Mouse (Mus musculus): ENCODE data around the gene Snx14. TPM values are rescaled to one million over a fixed set of nuclear protein-coding genes. Genes with fewer than 3 reads are reported as not detected.

Snx14 gene
- polyA plus RNA-seq, 1 experiment from 2014 or later: 31.8 TPM

DNA sequence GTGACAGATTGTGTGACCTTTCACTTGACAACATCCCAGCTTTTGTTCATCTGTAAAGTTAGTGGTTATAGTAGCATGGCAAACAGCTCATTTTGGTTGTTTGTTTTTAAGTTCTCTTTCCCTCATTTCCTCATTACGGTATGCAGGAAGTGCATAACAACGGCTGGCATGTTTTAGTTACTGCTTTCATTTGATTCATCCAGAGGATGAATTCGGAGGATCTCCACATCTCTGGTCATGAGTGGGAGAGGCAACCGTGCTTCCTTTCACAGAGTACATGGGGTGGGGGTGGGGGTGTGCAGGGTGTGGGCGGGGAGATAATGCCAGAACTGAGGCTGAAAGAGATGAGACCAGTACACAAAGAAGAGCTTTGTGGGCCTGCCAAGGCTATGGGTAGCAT, 91.9 kb downstream of the Snx14 start:
- no peak overlapping the region for H3K4me3 ChIP-seq (replicated peaks; ENCODE audit: low read depth, low read length)
- WGBS: 82% methylated on average over 5 of the region's 5 CpGs
- H3K27me3 ChIP-seq (ENCODE audit: control insufficient read depth, insufficient read depth, low read length): no peaks in the 10 kb centered on the region
- H3K9ac ChIP-seq (replicated peaks; ENCODE audit: low read length): no peak overlapping the region
- H3K9me3 ChIP-seq (ENCODE audit: control insufficient read depth, low read length): no peaks in the 10 kb centered on the region
- DNase-seq: no peak
- H3K36me3 ChIP-seq (ENCODE audit: control insufficient read depth, insufficient read depth, low read length): no peaks in the 10 kb centered on the region
- H3K4me2 ChIP-seq (ENCODE audit: low read length): no peak overlapping the region
- no peak for ATAC-seq (ENCODE audit: low FRiP score, low TSS enrichment)
- no peak overlapping the region for H3K27ac ChIP-seq (replicated peaks; ENCODE audit: low read depth, low read length)
- no peaks in the 10 kb centered on the region for H3K4me1 ChIP-seq (ENCODE audit: control insufficient read depth, insufficient read depth, low read length)

DNA sequence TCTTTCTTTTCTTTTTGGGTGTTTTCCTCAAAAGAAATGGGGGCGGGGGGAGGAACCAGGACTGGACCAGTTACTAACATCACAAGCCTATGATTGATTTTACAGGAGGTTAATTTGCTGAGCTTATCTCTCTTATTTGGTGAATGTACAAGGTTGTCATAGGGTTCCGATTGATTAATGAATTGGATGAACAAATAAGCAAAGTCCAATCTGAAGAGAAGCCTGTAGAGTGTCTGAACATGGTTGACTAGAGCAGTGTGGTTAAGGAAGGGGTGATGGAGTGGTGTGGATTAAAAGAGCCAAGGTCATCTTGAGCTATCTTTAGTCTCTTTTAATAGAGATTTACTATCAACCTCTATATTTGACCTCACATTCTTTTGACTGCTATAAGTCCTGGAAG, 94.3 kb downstream of the Snx14 start:
- Histone ChIP-seq H3K4me1 (ENCODE audit: control insufficient read depth, insufficient read depth, low read length) (no peaks in the 10 kb centered on the region), H3K4me2 (ENCODE audit: low read length) (no peak overlapping the region), H3K9me3 (ENCODE audit: control insufficient read depth, low read length) (no peaks in the 10 kb centered on the region), H3K27ac (replicated peaks; ENCODE audit: low read depth, low read length) (no peak overlapping the region), H3K27me3 (ENCODE audit: control insufficient read depth, insufficient read depth, low read length) (no peaks in the 10 kb centered on the region), H3K9ac (replicated peaks; ENCODE audit: low read length) (no peak overlapping the region), H3K36me3 (ENCODE audit: control insufficient read depth, insufficient read depth, low read length) (no peaks in the 10 kb centered on the region), H3K4me3 (replicated peaks; ENCODE audit: low read depth, low read length) (no peak overlapping the region)
- WGBS: 94% methylated on average over 2 of the region's 2 CpGs
- ATAC-seq (ENCODE audit: low FRiP score, low TSS enrichment) (no peak), DNase-seq (no peak)

GRCm38 (mm10) chr9:88342701-88343100, 96.1 kb downstream of the Snx14 start:
- no peak for ATAC-seq (ENCODE audit: low FRiP score, low TSS enrichment)
- H3K4me1 ChIP-seq (ENCODE audit: control insufficient read depth, insufficient read depth, low read length): no peaks in the 10 kb centered on the region
- no peak overlapping the region for H3K27ac ChIP-seq (replicated peaks; ENCODE audit: low read depth, low read length)
- no peaks in the 10 kb centered on the region for H3K27me3 ChIP-seq (ENCODE audit: control insufficient read depth, insufficient read depth, low read length)
- no peak for DNase-seq
- H3K4me3 ChIP-seq (replicated peaks; ENCODE audit: low read depth, low read length): no peak overlapping the region
- H3K36me3 ChIP-seq (ENCODE audit: control insufficient read depth, insufficient read depth, low read length): no peaks in the 10 kb centered on the region
- H3K9ac ChIP-seq (replicated peaks; ENCODE audit: low read length): no peak overlapping the region
- 84% methylated on average over 3 of the region's 3 CpGs for WGBS
- no peak overlapping the region for H3K4me2 ChIP-seq (ENCODE audit: low read length)
- H3K9me3 ChIP-seq (ENCODE audit: control insufficient read depth, low read length): no peaks in the 10 kb centered on the region

GRCm38 (mm10) chr9:88342241-88342640, 96.5 kb downstream of the Snx14 start:
- no peak for ATAC-seq (ENCODE audit: low FRiP score, low TSS enrichment)
- 54% methylated on average over 7 of the region's 7 CpGs for WGBS
- no peak overlapping the region for H3K27ac ChIP-seq (replicated peaks; ENCODE audit: low read depth, low read length)

GRCm38 (mm10) chr9:88340819-88341218, 97.9 kb downstream of the Snx14 start:
- H3K4me2 ChIP-seq (ENCODE audit: low read length): no peak overlapping the region
- no peak overlapping the region for H3K27ac ChIP-seq (replicated peaks; ENCODE audit: low read depth, low read length)
- H3K9ac ChIP-seq (replicated peaks; ENCODE audit: low read length): no peak overlapping the region
- H3K27me3 ChIP-seq (ENCODE audit: control insufficient read depth, insufficient read depth, low read length): no peaks in the 10 kb centered on the region
- ATAC-seq (ENCODE audit: low FRiP score, low TSS enrichment) (no peak), DNase-seq (no peak)
- H3K4me3 ChIP-seq (replicated peaks; ENCODE audit: low read depth, low read length): no peak overlapping the region
- H3K4me1 ChIP-seq (ENCODE audit: control insufficient read depth, insufficient read depth, low read length): no peaks in the 10 kb centered on the region
- H3K9me3 ChIP-seq (ENCODE audit: control insufficient read depth, low read length): no peaks in the 10 kb centered on the region
- no peaks in the 10 kb centered on the region for H3K36me3 ChIP-seq (ENCODE audit: control insufficient read depth, insufficient read depth, low read length)
- WGBS: 92% methylated on average over 3 of the region's 3 CpGs

More at GRCm38 (mm10) chr9:88342241-88342640, 96.5 kb downstream of the Snx14 start:
- Histone ChIP-seq H3K9ac (replicated peaks; ENCODE audit: low read length) (no peak overlapping the region), H3K9me3 (ENCODE audit: control insufficient read depth, low read length) (no peaks in the 10 kb centered on the region), H3K36me3 (ENCODE audit: control insufficient read depth, insufficient read depth, low read length) (no peaks in the 10 kb centered on the region), H3K4me2 (ENCODE audit: low read length) (no peak overlapping the region), H3K4me1 (ENCODE audit: control insufficient read depth, insufficient read depth, low read length) (no peaks in the 10 kb centered on the region), H3K4me3 (replicated peaks; ENCODE audit: low read depth, low read length) (no peak overlapping the region), H3K27me3 (ENCODE audit: control insufficient read depth, insufficient read depth, low read length) (no peaks in the 10 kb centered on the region)
- DNase-seq: no peak

DNA sequence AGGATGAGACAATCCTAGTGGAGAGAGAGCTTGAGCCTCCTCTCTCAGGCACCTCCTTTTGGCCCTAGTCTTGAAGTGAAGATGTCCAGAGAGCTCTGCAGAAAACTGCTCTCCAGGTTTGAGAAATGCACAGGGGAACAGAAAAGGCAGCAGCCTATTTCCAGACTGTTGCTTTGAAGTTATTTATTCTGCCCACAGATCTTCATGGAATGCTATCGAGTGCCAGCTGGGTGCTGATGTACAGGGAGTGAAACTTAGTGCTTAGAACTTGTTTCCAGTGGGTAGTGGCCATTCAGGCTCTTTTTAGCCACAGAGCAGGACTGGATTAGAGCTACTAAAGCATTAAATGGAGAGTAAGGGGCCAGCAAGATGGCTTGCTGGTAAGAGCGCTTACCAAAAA, 102.9 kb downstream of the Snx14 start:
- DNase-seq (no peak), ATAC-seq (ENCODE audit: low FRiP score, low TSS enrichment) (no peak)
- H3K27me3 ChIP-seq (ENCODE audit: control insufficient read depth, insufficient read depth, low read length): no peaks in the 10 kb centered on the region
- no peak overlapping the region for H3K4me3 ChIP-seq (replicated peaks; ENCODE audit: low read depth, low read length)
- no peaks in the 10 kb centered on the region for H3K4me1 ChIP-seq (ENCODE audit: control insufficient read depth, insufficient read depth, low read length)
- no peaks in the 10 kb centered on the region for H3K9me3 ChIP-seq (ENCODE audit: control insufficient read depth, low read length)
- WGBS: 81% methylated on average over 2 of the region's 2 CpGs
- H3K9ac ChIP-seq (replicated peaks; ENCODE audit: low read length): no peak overlapping the region
- no peak overlapping the region for H3K27ac ChIP-seq (replicated peaks; ENCODE audit: low read depth, low read length)
- no peaks in the 10 kb centered on the region for H3K36me3 ChIP-seq (ENCODE audit: control insufficient read depth, insufficient read depth, low read length)
- no peak overlapping the region for H3K4me2 ChIP-seq (ENCODE audit: low read length)

- Histone ChIP-seq H3K27ac (replicated peaks; ENCODE audit: low read depth, low read length) (no peak overlapping the region), H3K36me3 (ENCODE audit: control insufficient read depth, insufficient read depth, low read length) (no peaks in the 10 kb centered on the region), H3K27me3 (ENCODE audit: control insufficient read depth, insufficient read depth, low read length) (peaks cover 15% of the 10 kb centered on the region; the same call in 1 of the 2 replicates), H3K4me2 (ENCODE audit: low read length) (no peak overlapping the region), H3K4me3 (replicated peaks; ENCODE audit: low read depth, low read length) (no peak overlapping the region), H3K9ac (replicated peaks; ENCODE audit: low read length) (no peak overlapping the region), H3K4me1 (ENCODE audit: control insufficient read depth, insufficient read depth, low read length) (peaks cover 5% of the 10 kb centered on the region; the same call in 1 of the 2 replicates), H3K9me3 (ENCODE audit: control insufficient read depth, low read length) (no peaks in the 10 kb centered on the region)
- ATAC-seq (ENCODE audit: low FRiP score, low TSS enrichment) (no peak), DNase-seq (no peak)
- 3% methylated on average over 3 of the region's 3 CpGs for WGBS
Measured at GRCm38 (mm10) chr9:88332447-88332846, 106.3 kb downstream of the Snx14 start.

- H3K27ac ChIP-seq (replicated peaks; ENCODE audit: low read depth, low read length): no peak overlapping the region
- peaks cover 5% of the 10 kb centered on the region; the same call in 1 of the 2 replicates for H3K4me1 ChIP-seq (ENCODE audit: control insufficient read depth, insufficient read depth, low read length)
- 83% methylated on average over 3 of the region's 3 CpGs for WGBS
- no peak overlapping the region for H3K9ac ChIP-seq (replicated peaks; ENCODE audit: low read length)
- no peak overlapping the region for H3K4me3 ChIP-seq (replicated peaks; ENCODE audit: low read depth, low read length)
- H3K4me2 ChIP-seq (ENCODE audit: low read length): no peak overlapping the region
- DNase-seq (no peak), ATAC-seq (ENCODE audit: low FRiP score, low TSS enrichment) (no peak)
- no peaks in the 10 kb centered on the region for H3K36me3 ChIP-seq (ENCODE audit: control insufficient read depth, insufficient read depth, low read length)
- no peaks in the 10 kb centered on the region for H3K9me3 ChIP-seq (ENCODE audit: control insufficient read depth, low read length)
- peaks cover 15% of the 10 kb centered on the region; the same call in 1 of the 2 replicates for H3K27me3 ChIP-seq (ENCODE audit: control insufficient read depth, insufficient read depth, low read length)
Measured at GRCm38 (mm10) chr9:88330316-88330715, 108.4 kb downstream of the Snx14 start.

GRCm38 (mm10) chr9:88329166-88329748, 109.5 kb downstream of the Snx14 start:
- Histone ChIP-seq H3K27me3 (ENCODE audit: control insufficient read depth, insufficient read depth, low read length) (peaks cover 15% of the 10 kb centered on the region; the same call in 1 of the 2 replicates), H3K4me3 (replicated peaks; ENCODE audit: low read depth, low read length) (no peak overlapping the region), H3K27ac (replicated peaks; ENCODE audit: low read depth, low read length) (no peak overlapping the region), H3K9me3 (ENCODE audit: control insufficient read depth, low read length) (no peaks in the 10 kb centered on the region), H3K4me1 (ENCODE audit: control insufficient read depth, insufficient read depth, low read length) (peaks cover 5% of the 10 kb centered on the region; the same call in 1 of the 2 replicates), H3K36me3 (ENCODE audit: control insufficient read depth, insufficient read depth, low read length) (no peaks in the 10 kb centered on the region), H3K4me2 (ENCODE audit: low read length) (no peak overlapping the region), H3K9ac (replicated peaks; ENCODE audit: low read length) (no peak overlapping the region)
- WGBS: 47% methylated on average over 10 of the region's 10 CpGs
- ATAC-seq (ENCODE audit: low FRiP score, low TSS enrichment) (no peak), DNase-seq (no peak)

Measured in midbrain, embryonic 14.5 days (tissue).